Mouse (Mus musculus) embryonic fibroblast, embryonic 13.5 days (primary cell): ENCODE measurements around the gene Cfap100. TPM values are rescaled to one million over a fixed set of nuclear protein-coding genes. Genes with fewer than 3 reads are reported as not detected.

Source experiments
- H3K27ac ChIP-seq: 2 replicates; pipeline ENCODE4 v1.5.1; 2012; ENCODE audit warnings: low read length, control low read depth, inconsistent platforms; ENCODE audit not compliant: insufficient read depth
- H3K4me1 ChIP-seq: 2 replicates; pipeline ENCODE4 v1.6.1; 2011; ENCODE audit warnings: low read length; ENCODE audit not compliant: control insufficient read depth, insufficient read depth
- H3K4me3 ChIP-seq: 2 replicates; pipeline ENCODE4 v1.5.1; 2011; ENCODE audit warnings: mild to moderate bottlenecking, control low read depth, low read length; ENCODE audit not compliant: insufficient read depth
- CTCF ChIP-seq: IDR thresholded peaks from 2 replicates; pipeline ENCODE4 v1.5.1; 2011; ENCODE audit warnings: mild to moderate bottlenecking, control low read depth, low read length, moderate library complexity, borderline replicate concordance; ENCODE audit not compliant: insufficient read depth
- POLR2A ChIP-seq: IDR thresholded peaks from 2 replicates; pipeline ENCODE4 v1.6.1; 2011; ENCODE audit warnings: low read depth, mild to moderate bottlenecking, control low read depth, low read length, moderate library complexity
- polyA plus RNA-seq: library from polyadenylated mRNA; stranded (reverse); fragments of >200 nt; gene quantifications from 2 replicates; pipeline ENCODE4 v1.2.4, GENCODE M21; 2011; ENCODE audit warnings: low read depth; ENCODE audit not compliant: missing spikeins, insufficient read length

The Cfap100 gene
- polyA plus RNA-seq, 1 experiment, result 0.95 TPM

DNA sequence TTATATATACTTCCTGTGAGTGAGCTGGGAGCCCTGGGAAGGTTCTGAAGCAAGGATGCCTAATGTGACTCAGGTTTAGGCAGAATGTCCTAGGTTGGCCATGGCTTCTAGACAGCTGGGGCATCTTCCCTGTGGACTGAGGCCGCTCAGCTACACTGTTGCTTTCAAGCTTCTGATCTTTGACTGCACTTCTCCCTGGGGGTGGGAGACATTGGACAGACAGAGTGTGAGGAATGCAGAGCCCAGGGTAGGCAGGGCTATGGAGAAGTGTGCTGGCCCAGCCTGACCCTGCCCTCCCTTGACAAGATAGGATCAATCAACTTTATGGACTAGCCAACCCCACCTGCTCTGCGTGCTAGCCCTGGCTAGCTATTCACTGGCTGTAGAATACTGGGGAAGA lies 32.6 kb upstream of the Cfap100 start:
- Histone ChIP-seq H3K4me3 (no peak overlapping the region), H3K27ac (no peak overlapping the region), H3K4me1 (no peaks in the 10 kb centered on the region)
- TF ChIP-seq CTCF (no peak), POLR2A (no peak)

- no peak for TF ChIP-seq POLR2A
- no peaks in the 10 kb centered on the region for H3K4me1 ChIP-seq
- H3K27ac ChIP-seq, result no peak overlapping the region
- no peak overlapping the region for H3K4me3 ChIP-seq
Observed at GRCm38 (mm10) chr6:90457421-90457820, 28.8 kb upstream of the Cfap100 start.

- H3K27ac ChIP-seq, result no peak overlapping the region
- TF ChIP-seq CTCF, result no peak
- no peak for TF ChIP-seq POLR2A
- no peaks in the 10 kb centered on the region for H3K4me1 ChIP-seq
- H3K4me3 ChIP-seq, result no peak overlapping the region
Observed at GRCm38 (mm10) chr6:90453751-90454150, 25.2 kb upstream of the Cfap100 start.

GRCm38 (mm10) chr6:90452603-90453002 lies 24.0 kb upstream of the Cfap100 start:
- Histone ChIP-seq H3K27ac (no peak overlapping the region), H3K4me1 (no peaks in the 10 kb centered on the region), H3K4me3 (no peak overlapping the region)
- TF ChIP-seq POLR2A, result no peak
- no peak for TF ChIP-seq CTCF

DNA sequence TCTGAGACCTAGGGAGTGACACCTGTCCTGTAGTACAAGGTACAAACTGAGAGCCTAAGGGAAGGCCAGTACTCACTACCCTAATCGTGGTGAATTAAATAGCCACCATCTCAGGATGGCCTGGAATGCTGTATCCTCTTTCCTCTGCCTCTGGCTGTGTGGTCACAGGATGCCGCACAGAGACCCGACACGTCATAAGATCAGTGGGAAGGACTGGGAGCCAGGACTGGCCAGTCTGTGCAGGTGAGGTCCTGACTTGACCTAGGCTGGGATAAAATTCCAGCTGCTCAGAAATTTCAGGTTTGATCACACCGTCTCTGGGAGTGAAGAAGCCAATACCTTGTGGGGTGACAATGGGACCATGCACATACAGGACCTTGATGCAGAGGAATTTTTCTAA lies 22.9 kb upstream of the Cfap100 start:
- Histone ChIP-seq H3K4me1 (no peaks in the 10 kb centered on the region), H3K4me3 (no peak overlapping the region), H3K27ac (no peak overlapping the region)
- TF ChIP-seq CTCF (no peak), POLR2A (no peak)

- H3K27ac ChIP-seq, result no peak overlapping the region
- TF ChIP-seq CTCF (no peak), POLR2A (no peak)
- no peak overlapping the region for H3K4me3 ChIP-seq
- H3K4me1 ChIP-seq, result no peaks in the 10 kb centered on the region
Observed at GRCm38 (mm10) chr6:90450697-90451096, 22.1 kb upstream of the Cfap100 start.

- no peak overlapping the region for H3K4me3 ChIP-seq
- no peak overlapping the region for H3K27ac ChIP-seq
- TF ChIP-seq CTCF, result peak; percentile 82
- no peak for TF ChIP-seq POLR2A
- no peaks in the 10 kb centered on the region for H3K4me1 ChIP-seq
Observed at GRCm38 (mm10) chr6:90450179-90450578, 21.6 kb upstream of the Cfap100 start.

GRCm38 (mm10) chr6:90446883-90447282 lies 18.3 kb upstream of the Cfap100 start:
- TF ChIP-seq CTCF, result no peak
- TF ChIP-seq POLR2A, result no peak
- Histone ChIP-seq H3K4me1 (no peaks in the 10 kb centered on the region), H3K27ac (no peak overlapping the region), H3K4me3 (no peak overlapping the region)

GRCm38 (mm10) chr6:90437041-90437440 lies 8.4 kb upstream of the Cfap100 start:
- no peak overlapping the region for H3K4me3 ChIP-seq
- H3K27ac ChIP-seq, result no peak overlapping the region
- TF ChIP-seq CTCF (no peak), POLR2A (no peak)
- H3K4me1 ChIP-seq, result no peaks in the 10 kb centered on the region

GRCm38 (mm10) chr6:90436192-90436907 lies 7.8 kb upstream of the Cfap100 start:
- no peak overlapping the region for H3K27ac ChIP-seq
- no peak for TF ChIP-seq CTCF
- TF ChIP-seq POLR2A, result no peak
- H3K4me3 ChIP-seq, result no peak overlapping the region
- H3K4me1 ChIP-seq, result no peaks in the 10 kb centered on the region

DNA sequence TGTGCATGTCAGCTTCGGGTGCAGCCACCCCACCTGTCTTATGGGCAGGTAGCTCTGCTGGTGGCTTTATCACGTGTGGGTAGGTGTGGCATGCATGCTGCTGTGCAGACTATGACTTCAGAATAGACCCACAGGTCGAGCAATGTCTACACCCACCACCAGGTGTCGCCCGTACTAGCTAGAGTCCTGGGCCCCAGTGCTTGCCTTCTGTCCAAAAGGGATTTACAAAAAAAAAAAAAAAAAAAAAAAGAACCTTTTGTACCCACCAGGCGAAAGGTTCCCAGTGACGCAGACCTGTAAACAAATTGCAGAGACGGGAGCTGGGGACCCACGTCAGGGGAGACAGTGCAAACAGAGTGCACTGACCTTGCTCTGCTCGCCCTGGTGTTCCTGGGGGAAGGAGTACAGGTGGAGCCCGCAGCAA lies 6.6 kb upstream of the Cfap100 start:
- H3K4me3 ChIP-seq, result no peak overlapping the region
- no peak overlapping the region for H3K27ac ChIP-seq
- peak; percentile 78; the same call in 1 of the 2 replicates for TF ChIP-seq CTCF
- no peak for TF ChIP-seq POLR2A
- no peaks in the 10 kb centered on the region for H3K4me1 ChIP-seq
